Mouse (Mus musculus) ES-Bruce4 (cell line): ENCODE measurements at regions not wholly inside any gene's neighbourhood (a gene's known extent, or its start where the extent isn't known, plus 50 kb on each side); places are given as distances from the start of the nearest gene placed in this dataset.

Experiments used
- EP300 ChIP-seq: IDR thresholded peaks from 2 replicates; pipeline ENCODE4 v1.6.1; 2011; ENCODE audit warnings: low read depth, low read length; ENCODE audit not compliant: insufficient read depth
- POLR2A ChIP-seq: IDR thresholded peaks from one replicate; pipeline ENCODE4 v1.8.1; 2011; ENCODE audit warnings: low read length; ENCODE audit not compliant: insufficient read depth

GRCm38 (mm10) chr9:71411171-71411570, 74.6 kb downstream of the Polr2m start:
- TF ChIP-seq POLR2A = no peak
- TF ChIP-seq EP300 = no peak
